Mouse (Mus musculus) adrenal gland (tissue): ENCODE data around the gene Gm10354.
"Not testable (repeated sequence)": the region's sequence is repeated elsewhere in the genome, so short reads cannot be mapped to it uniquely, and the experiment has no call there.

Experiments
- intact Hi-C: fragments of 180-260 bp; cut with DNase I; formaldehyde crosslinking; loops from one replicate; pipeline ENCODE4 v1.15.1; 2025

Gm10354 gene

GRCm38 (mm10) chr5:14955928-14956706 is 22.6 kb downstream of the Gm10354 start:
- intact Hi-C loops, result not testable (repeated sequence)

GRCm38 (mm10) chr5:14953587-14953986 is 25.1 kb downstream of the Gm10354 start:
- intact Hi-C loops, result not testable (repeated sequence)

GRCm38 (mm10) chr5:14952749-14953148 is 26.0 kb downstream of the Gm10354 start:
- intact Hi-C loops, result not testable (repeated sequence)

GRCm38 (mm10) chr5:14951822-14952221 is 26.9 kb downstream of the Gm10354 start:
- intact Hi-C loops, result not testable (repeated sequence)

GRCm38 (mm10) chr5:14947482-14948198 is 31.1 kb downstream of the Gm10354 start:
- intact Hi-C loops, result not testable (repeated sequence)

GRCm38 (mm10) chr5:14945524-14945923 is 33.2 kb downstream of the Gm10354 start:
- intact Hi-C loops, result not testable (repeated sequence)

- intact Hi-C loops, result not testable (repeated sequence)
Measured at GRCm38 (mm10) chr5:14941043-14941442, 37.7 kb downstream of the Gm10354 start.

- intact Hi-C loops, result not testable (repeated sequence)
Measured at GRCm38 (mm10) chr5:14938329-14938728, 40.4 kb downstream of the Gm10354 start, which contains the start of gene Speer4e. TSS of gene Speer4e (minus strand) at chr5:14938429.

- intact Hi-C loops, result not testable (repeated sequence)
Measured at GRCm38 (mm10) chr5:14933721-14934120, 45.0 kb downstream of the Gm10354 start.

- intact Hi-C loops, result not testable (repeated sequence)
Measured at GRCm38 (mm10) chr5:14927047-14927446, 51.7 kb downstream of the Gm10354 start.
